Mouse (Mus musculus): Measurements from ENCODE around the gene Larp7.

- TF ChIP-seq CTCF (IDR thresholded peaks at IDR 0.05; ENCODE audit: extremely low read depth, insufficient read depth, low read length), result no peak
- no peak for TF ChIP-seq POLR2A (IDR thresholded peaks at IDR 0.05; ENCODE audit: extremely low read depth, insufficient read depth, low read length)
These were observed 533 bp upstream of the Larp7 start for GRCm38 (mm10) chr3:127553720-127554043.
